Mouse (Mus musculus) embryo, embryonic 9.5 days (tissue): ENCODE data around the gene Olfr460.
"Not testable (repeated sequence)": the region's sequence is repeated elsewhere in the genome, so short reads cannot be mapped to it uniquely, and the experiment has no call there.

Experiments used
- DNase-seq: peaks from one replicate; pipeline ENCODE4 v3.0.0-alpha.2; 2017; ENCODE audit errors: extremely low spot score

Olfr460 gene

GRCm38 (mm10) chr6:40569187-40569586 is at the start of gene Olfr460:
Gene Olfr460 (plus strand): TSS chr6:40569487.
- no peak for DNase-seq

GRCm38 (mm10) chr6:40544690-40545089 is 24.6 kb upstream of the Olfr460 start:
- DNase-seq = no peak

- no peak for DNase-seq
These were observed 14.3 kb upstream of the Olfr460 start, which contains the start of gene Olfr461 for GRCm38 (mm10) chr6:40554950-40555349. Gene Olfr461 (minus strand): TSS chr6:40555050.

- DNase-seq = no peak
These were observed 4.3 kb downstream of the Olfr460 start for GRCm38 (mm10) chr6:40573618-40574017.

- DNase-seq = no peak
These were observed 7.0 kb downstream of the Olfr460 start for GRCm38 (mm10) chr6:40576305-40576704.

- DNase-seq = no peak
These were observed 15.0 kb downstream of the Olfr460 start for GRCm38 (mm10) chr6:40584336-40584735.

GRCm38 (mm10) chr6:40585645-40586044 is 16.4 kb downstream of the Olfr460 start, which contains the start of gene Clec5a:
Gene Clec5a (minus strand): TSS chr6:40585821.
- no peak for DNase-seq

- DNase-seq = no peak
These were observed 19.1 kb downstream of the Olfr460 start for GRCm38 (mm10) chr6:40588346-40588745.

- DNase-seq = no peak
These were observed 25.7 kb downstream of the Olfr460 start for GRCm38 (mm10) chr6:40594804-40595550.

GRCm38 (mm10) chr6:40598546-40598945 is 29.3 kb downstream of the Olfr460 start:
- DNase-seq = not testable (repeated sequence)

GRCm38 (mm10) chr6:40607431-40607830 is 38.1 kb downstream of the Olfr460 start:
- DNase-seq = no peak

- no peak for DNase-seq
These were observed 41.0 kb downstream of the Olfr460 start for GRCm38 (mm10) chr6:40610244-40610643.

- DNase-seq = no peak
These were observed 44.1 kb downstream of the Olfr460 start, which contains the start of gene Tas2r138 for GRCm38 (mm10) chr6:40613260-40613852. Gene Tas2r138 (minus strand): TSS chr6:40613310.

- peak; percentile 51 for DNase-seq
These were observed 48.7 kb downstream of the Olfr460 start for GRCm38 (mm10) chr6:40617965-40618364.
